Mouse (Mus musculus): ENCODE data around the gene Usp49. TPM values are rescaled to one million over a fixed set of nuclear protein-coding genes. Genes with fewer than 3 reads are reported as not detected.
"Not testable (repeated sequence)": the region's sequence is repeated elsewhere in the genome, so short reads cannot be mapped to it uniquely, and the experiment has no call there.

Gene Usp49
- total RNA-seq (2021) = 10 to 100 TPM in 1 of 2 experiments, 1 to 10 TPM in 1; 9.7 to 10.8 TPM
- long read RNA-seq = 0 reads

DNA sequence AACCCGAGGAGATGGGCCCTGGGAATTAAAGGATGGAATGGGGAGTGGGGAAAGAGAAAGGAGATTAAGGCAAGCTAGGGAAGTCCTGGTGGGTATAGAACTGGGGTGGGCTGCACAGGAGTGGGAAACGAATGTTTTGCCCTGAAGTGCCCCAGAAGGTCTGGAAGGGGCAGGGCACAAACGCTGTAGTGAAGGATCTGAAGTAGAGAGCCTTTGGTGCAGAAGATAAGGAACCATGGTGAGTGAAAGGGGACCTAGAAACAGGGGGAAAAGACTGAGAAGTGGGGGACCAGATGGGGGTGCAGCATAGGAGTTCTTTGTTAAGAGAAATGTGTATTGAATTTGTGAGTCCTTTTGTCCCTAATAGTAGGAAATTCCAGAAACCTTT lies at the start of gene Usp49:
TSS of gene Usp49 (plus strand) at position 13 of the 388 bp plus-strand sequence.
- DNase-seq (ENCODE audit: low spot score in 2 of 2) = no peak

DNA sequence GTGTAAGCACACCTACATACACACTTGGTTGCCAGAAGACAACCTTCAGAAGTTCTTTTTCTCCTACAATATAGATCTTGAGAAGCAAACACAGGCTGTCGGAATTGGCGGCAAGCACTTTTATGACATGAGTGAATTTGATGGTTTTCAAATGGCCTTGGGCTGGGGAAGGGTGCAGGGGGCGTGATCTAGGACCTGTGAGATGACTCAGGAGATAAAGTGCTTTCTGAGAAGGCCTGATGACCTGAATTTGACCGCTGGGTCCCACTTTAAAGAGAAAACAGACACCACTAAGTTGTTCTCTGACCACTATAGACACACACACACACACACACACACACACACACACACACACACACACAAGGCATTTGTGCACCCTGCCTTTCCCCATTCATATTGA lies 49.5 kb upstream of the Usp49 start:
- no peak for DNase-seq (ENCODE audit: low spot score in 2 of 2)

DNA sequence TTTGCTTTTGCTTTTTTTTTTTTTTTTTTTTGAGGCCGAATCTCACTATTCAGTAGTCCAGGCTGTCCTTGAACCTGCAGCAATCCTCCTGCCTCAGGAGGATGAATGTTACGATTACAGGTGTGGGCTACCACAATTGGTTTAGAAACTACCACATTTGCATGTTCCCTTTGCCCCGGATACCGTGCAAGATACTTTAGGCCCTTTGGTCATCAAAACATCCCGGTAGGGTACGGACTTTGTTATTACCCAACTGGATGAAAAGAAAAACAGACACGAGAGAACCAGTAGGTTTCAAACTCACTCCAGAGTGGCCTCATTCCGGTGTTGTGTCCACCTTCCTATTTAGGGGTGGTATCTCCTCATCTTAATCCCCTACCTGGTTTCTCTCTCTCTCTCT lies 42.0 kb upstream of the Usp49 start:
- DNase-seq (ENCODE audit: low spot score in 2 of 2) = no peak

DNA sequence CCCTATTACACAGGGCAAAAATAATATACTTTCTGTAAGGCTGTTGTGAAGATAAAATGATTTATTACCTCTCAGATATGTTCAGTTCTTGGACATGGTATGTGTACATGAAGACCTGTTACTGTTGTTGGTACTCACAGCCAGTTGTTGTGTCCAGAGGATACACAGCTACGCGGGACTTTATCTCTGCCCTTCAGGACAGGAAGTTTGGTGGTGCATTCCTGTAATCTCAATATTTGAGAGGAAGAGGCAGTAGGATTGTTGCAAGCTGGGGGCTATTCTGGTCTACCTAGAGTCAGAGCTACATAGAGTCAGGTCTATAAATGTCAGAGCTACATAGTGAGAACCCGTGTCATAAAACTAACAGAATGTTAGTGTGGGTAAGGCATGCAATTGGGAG lies 39.4 kb upstream of the Usp49 start:
- DNase-seq (ENCODE audit: low spot score in 2 of 2) = no peak

DNA sequence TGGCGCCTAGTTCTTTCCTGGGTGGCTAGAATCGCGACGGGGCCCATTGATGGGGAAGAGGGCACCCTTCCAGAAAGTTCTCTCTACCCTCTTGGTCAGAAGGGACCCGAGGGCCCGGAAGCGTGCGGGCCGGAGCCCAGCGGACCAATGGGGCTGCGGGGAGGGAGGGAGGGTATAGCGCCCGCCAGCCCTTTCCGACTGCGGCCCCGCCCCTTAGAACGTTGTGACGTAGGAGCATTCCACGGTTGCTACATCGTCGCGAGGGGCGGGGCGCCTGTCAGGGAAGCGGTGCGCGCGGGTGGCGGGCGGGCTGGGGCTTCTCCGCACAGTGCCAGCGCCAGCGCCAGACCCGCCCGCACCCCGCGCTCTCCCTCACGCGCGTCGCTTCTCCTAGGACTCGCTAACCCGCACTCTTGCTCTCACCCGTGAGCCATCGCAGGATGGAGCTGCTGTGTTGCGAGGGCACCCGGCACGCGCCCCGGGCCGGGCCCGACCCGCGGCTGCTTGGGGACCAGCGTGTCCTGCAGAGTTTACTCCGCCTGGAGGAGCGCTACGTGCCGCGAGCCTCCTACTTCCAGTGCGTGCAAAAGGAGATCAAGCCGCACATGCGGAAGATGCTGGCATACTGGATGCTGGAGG lies 37.2 kb upstream of the Usp49 start:
- peak; percentile 87 to 92 for DNase-seq (ENCODE audit: low spot score in 2 of 2)

DNA sequence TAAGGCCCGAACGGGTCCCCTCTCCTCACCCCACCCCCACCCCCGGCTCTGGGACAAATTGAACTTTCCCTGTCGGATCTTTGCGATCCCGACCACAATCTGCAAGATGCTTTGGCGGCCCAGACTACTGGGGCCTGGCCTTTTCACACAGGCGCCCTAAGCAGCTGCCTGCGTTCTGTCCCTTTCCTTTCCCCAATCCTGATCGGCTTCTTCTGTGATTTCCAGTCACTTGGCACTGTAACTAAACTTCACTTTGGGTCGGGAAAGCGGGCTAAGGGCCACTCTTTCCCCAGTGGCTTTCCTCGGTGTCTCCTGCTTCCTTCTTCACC lies 36.7 kb upstream of the Usp49 start:
- no peak for DNase-seq (ENCODE audit: low spot score in 2 of 2)

DNA sequence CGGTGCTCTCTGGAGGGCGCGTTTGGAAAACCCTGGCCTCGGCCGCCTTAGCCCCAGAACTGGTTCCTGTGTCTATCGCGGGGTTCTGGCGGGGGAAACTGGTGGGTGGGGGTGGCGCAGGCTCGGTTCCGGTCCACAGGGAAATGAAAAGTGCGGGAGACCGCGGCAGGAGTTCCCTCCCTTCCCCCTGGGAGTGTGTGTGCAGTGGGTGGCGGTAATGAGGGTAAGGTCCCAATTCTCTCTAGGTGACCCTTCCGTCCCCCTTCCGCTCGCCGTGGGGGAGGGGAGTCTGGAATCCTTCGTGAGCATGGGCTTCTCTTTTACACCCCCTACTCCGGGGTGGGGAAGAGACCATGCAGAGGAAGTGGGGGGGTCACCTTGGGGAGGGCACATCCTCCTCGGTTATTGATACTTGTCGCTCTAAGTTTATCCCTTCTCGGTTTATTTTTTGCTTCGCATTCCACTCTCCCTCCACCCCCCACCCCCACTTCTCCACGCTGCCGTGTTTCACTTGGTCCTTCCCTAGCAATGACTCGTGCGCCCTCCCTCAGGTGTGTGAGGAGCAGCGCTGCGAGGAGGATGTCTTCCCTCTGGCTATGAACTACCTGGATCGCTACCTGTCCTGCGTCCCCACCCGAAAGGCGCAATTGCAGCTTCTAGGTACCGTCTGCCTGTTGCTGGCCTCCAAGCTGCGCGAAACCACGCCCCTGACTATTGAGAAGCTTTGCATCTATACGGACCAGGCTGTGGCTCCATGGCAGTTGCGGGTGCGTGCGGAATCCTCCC lies 36.1 kb upstream of the Usp49 start:
- no peak for DNase-seq (ENCODE audit: low spot score in 2 of 2)

DNA sequence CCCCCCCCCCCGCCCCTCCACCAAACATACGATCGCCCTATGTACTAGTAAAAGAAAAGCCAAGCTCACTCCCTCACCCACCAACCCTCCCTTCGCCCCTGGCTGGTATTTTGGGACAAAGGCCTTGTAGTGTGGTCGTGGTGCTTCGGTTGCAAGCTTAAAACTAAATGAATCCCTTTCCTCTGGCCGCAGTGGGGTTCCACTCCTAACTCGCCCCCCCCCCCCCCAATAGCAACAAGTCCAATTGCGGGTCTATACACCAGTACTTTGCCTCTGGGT lies 35.6 kb upstream of the Usp49 start:
- DNase-seq (ENCODE audit: low spot score in 2 of 2) = no peak

DNA sequence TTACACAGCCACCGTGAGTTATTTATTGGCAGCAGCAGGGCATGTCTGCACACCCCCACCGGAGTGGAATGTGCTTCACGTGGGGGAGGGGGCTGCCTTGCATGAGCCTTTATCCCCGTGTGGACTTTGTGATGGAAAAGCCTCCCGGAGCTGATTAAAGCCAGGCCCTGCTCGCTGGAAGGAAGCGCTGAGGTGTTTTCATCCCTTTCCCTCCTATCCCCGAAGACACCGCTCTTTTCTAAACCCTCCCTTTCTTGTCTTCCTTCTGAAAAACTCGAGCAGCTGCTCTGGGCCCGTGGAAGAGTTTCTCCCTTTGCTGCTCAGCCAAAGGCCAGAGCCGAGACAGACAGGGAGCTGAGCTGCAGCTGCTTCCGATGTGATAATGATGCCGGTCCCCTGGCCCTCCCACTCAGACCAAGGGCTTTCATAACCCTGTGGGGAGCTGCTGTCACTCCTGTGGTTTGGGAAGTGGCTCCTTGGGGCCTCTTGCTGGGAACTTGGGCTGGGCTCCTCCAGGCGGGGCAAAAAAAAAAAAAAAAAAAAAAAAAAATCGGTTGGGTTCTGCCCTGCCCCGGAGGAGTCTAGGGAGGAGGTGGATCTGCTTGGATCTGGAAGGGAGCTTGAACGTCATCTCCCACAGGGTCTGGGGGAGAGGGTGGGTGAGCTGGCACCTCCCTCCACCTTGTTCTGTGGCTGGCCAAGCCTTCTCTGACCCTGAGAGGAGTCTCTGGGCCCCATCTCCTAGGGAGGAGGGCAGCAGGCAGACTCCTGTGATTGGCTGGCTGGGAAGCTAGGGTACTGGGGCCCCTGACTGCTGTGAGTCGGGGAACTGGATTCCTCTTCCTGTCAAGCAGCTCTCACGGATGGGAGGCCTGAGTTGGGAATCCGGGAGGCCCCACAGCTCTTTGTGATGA lies 35.0 kb upstream of the Usp49 start:
- DNase-seq (ENCODE audit: low spot score in 2 of 2) = no peak

DNA sequence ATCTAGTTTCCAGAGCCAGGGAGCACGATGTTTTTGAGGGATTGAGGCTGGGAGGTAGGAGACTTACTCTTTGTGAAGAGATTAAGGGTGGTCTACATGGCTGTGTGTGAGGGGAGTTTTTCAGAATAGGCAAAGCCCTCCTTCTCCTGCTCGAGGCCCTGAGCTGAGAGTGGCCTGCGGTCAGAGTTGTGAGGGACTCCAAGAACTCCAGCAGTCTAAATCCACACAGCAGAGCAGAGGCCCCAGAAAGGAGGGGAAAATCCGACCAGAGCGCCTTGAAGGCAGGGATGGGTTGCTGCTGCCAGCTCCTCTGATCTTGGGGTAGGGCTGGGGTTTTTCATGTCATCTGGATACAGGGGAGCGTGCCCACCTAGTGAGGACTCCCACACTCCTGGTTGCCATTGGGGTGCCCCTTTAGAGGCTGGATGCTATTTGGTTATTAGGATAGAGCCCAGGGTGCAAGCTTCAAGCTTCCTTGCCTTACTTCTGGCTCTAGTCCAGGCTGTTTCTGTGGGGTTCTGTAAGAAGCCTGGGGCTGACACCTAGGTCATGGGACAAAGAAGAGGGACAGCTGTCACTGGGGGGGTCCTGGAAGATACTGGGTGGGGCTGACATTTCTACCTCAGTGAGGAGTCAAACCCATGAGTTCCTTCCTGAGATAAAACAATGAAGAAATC lies 34.2 kb upstream of the Usp49 start:
- DNase-seq (ENCODE audit: low spot score in 2 of 2) = no peak

DNA sequence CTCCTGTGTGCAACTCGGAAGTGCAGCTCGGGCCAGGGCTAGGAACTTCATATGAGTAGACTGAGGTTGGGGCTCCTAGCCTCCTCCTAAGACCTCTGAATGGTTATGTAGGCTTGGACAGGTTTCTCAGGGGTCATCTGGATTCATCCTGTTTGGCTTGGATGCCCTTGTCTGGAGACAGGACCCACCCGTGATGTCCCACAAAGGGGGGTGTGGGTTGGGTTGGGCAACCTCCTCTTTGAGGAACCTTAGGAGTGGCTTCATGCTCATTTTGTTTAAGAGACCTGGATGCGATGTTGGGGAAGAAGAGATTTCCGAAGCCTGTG lies 33.7 kb upstream of the Usp49 start:
- DNase-seq (ENCODE audit: low spot score in 2 of 2) = no peak

DNA sequence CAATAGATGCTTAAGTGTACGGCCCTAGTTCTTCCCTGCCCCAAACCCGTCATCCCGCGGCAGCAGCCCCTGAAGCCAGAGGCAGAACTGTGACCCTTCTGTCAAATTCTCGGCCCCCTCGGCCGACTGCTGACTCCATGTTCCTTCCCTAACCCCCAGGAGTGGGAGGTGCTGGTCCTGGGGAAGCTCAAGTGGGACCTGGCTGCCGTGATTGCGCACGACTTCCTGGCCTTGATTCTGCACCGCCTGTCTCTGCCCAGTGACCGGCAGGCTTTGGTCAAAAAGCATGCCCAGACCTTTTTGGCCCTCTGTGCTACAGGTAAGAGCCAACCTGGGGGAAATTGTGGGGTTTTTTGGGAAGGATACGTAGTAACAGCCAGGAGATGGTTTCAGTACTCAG lies 33.2 kb upstream of the Usp49 start:
- DNase-seq (ENCODE audit: low spot score in 2 of 2) = no peak

DNA sequence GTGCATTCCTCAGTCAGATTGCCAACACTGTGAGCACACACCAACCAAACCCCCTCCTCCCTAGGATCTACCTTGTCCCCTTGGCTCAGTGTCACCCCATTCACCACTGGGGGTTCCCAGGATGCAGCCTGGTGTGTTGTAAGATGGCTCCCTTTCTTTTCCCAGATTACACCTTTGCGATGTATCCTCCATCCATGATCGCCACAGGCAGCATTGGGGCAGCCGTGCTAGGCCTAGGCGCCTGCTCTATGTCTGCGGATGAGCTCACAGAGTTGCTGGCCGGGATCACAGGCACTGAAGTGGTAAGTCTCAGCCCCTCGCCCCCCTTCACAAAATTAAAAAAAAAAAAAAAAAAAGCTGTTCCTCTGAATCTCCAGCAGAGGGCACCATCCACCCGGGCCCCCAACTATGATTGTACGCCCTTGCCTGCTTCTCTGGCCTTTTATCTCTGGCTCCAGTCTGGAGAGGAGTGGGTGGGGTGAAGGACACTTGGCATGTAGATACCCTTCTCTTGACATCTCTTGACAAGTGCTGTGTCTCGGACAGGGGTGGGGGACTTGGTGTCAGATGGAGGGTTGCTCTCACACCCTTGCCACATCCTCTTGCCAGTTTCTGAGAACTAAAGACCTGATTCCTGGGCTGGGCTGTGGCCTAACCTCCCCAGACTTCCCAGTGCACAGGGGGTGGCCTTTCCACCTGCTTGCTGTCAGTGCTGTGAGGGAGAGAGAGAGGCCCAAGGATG lies 32.5 kb upstream of the Usp49 start:
- peak in 1 of 2 experiments; percentile 39 for DNase-seq (ENCODE audit: low spot score in 2 of 2)

DNA sequence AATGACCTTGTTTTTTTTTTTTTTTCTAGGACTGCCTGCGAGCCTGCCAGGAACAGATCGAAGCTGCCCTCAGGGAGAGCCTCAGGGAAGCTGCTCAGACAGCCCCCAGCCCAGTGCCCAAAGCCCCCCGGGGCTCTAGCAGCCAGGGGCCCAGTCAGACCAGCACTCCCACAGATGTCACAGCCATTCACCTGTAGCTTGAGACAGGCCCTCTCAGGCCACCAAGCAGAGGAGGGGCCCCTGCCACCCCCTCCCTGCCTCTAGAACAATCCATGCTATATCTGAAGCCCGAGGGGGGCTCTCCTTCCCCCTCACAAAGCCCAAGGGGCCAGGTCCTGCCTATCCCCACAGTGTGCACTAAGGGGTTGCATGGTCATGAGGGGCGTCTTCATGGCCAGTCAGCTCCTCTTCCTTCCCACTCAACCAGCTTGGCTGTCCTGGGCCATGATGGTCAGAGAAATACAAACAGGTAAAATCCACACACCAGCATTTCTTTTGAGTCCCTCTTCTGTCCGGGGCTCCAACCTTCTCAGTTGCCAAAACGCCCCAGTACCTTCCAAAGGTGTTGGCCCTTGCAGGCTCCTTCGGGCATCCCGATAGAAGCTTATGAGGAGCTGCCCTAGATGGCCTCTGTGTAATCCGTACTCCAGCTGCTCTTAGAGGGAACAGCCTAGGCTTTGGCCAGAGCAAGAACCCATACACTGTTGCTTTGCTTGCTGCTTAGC lies 31.7 kb upstream of the Usp49 start:
- DNase-seq (ENCODE audit: low spot score in 2 of 2) = not testable (repeated sequence)

DNA sequence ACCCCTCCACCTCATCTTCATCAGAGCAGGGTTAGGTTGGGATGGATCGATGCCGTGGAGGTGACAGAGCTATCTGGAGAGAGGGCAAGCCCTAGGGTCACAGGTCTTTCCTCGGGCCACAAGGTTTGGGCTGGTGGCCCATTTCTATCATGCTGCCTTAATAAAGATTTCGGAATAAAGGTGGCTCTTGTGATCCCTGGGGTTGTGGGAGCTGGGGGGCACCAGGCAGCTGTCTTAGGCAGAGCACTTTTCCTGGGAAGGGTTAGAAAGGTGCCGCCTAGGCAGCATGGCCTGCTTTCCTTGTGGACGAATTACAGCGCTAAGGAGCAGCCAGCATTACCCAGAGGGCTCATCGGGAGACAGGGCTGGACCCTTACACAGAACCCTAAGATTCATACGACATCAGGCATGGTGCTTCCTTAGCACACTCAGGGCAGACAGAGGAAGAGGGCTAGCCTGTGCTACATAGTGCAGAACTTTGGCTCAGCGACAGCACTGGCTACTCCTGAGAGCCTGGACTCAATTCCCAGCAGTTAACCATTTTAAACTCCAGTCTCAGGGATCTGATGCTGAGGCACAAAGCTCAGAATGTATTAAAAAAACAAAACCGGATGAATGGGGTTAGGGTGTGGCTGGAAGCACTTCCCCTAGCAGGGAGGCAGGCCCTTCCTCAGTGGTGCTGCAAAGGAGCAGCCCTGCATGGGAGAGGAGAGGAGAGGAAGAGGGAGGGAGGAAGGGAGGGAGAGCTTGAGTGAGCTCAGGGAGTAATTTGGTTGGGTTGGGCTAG lies 30.8 kb upstream of the Usp49 start:
- DNase-seq (ENCODE audit: low spot score in 2 of 2) = no peak

DNA sequence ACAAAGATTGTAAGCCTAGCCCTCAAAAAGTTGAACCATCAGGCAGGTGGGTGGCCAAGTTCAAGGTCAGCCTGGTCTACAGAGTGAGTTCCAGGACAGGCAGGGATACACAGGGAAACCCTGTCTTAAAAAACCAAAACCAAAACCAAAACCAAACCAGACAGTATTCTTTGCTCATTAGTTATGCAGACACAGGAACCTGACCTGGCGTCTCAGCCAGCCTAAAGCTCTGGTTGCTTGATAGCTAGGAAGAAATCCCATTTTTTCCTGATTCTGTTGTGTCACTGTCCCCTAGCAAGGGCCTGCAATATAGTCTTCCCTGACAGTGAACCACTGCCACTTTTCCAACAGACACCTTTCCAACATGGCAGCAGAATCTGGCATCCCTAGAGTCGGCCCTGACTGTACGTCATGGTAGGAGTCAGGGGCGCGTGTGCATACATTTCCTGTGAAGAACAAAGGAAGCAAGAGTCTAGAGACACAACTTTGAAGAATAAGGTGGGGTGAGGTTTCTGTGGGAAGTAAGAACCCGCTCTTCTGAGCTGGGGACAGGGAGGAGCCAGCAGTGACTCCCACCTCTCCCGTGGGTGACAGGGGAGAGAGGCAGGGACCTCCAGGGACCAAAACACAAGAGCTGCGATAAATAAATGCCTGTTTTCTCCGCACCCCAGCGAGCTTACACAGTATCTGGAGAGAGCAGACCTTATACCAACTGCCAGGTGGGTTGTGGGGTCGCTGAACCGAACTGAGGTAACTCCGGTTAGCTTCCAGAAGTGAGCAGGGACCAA lies 29.7 kb upstream of the Usp49 start:
- DNase-seq (ENCODE audit: low spot score in 2 of 2) = no peak

DNA sequence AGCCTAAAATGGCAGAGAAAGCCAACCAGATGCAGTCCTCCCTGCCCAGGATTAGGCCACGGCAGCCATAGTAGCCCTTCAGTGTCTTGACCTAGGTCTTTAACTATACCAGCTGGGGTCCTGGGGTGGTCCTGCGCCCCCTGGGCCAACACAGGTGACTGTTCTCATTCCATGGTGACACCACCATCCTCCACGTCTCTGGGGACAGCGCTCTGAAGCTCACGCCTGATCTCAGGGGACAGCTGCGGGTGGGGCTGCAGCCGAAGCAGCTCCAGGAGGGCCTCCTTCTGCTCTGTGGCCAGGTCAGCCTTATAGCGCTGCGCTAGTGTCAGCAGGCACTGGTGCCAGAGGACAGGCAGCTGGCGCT lies 29.1 kb upstream of the Usp49 start:
- DNase-seq (ENCODE audit: low spot score in 2 of 2) = no peak

DNA sequence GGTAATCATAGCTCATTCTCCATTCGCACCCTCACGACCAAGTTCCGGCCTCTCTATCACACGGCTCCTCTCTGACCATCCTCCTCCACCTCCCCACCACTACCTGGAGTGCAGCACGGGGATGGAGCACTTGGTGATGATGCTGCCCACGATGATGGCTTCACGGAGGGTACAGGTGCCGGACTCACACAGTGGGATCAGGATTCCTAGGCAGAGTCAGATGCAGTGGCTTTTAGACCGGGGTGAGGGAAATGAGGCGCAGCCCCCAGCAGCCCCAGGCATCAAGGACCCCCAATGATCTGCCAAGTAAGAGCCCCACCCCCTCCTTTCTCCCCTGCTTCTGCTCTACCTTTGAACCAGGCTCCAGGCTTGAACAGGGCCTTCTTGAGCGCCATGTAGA lies 28.2 kb upstream of the Usp49 start:
- no peak for DNase-seq (ENCODE audit: low spot score in 2 of 2)

DNA sequence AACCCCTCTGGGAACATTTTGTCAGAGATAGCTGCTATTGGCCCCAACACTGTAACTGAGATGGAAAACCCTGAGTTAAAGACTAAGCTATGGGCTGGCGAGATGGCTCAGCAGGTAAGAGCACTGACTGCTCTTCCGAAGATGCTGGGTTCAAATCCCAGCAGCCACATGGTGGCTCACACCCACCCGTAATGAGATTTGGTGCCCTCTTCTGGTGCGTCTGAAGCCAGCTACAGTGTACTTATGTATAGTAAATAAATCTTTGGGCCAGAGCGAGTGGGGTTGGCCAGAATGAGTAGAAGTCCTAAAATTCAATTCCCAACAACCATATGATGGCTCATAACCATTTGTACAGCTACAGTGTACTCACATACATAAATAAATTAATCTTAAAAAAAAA lies 24.3 kb upstream of the Usp49 start:
- DNase-seq (ENCODE audit: low spot score in 2 of 2) = no peak
